Mouse (Mus musculus): Measurements from ENCODE around the gene Kif13a.

GRCm38 (mm10) chr13:46819729-46820223 is 109.9 kb downstream of the Kif13a start:
- TF ChIP-seq POLR2A (IDR thresholded peaks at IDR 0.05; ENCODE audit: control insufficient read depth, low read depth, low read length) (no peak), CTCF (IDR thresholded peaks at IDR 0.05; ENCODE audit: control insufficient read depth, insufficient read depth, insufficient replicate concordance, low read depth, low read length) (no peak)

Data from testis, adult 2 months (tissue).